Mouse (Mus musculus): Measurements from ENCODE around the gene Tatdn3. TPM values are rescaled to one million over a fixed set of nuclear protein-coding genes. Genes with fewer than 3 reads are reported as not detected.

Tatdn3 gene
- polyA plus RNA-seq (2012; rRNA removed; ENCODE audit: low replicate concordance), result 11.8 and 12.1 TPM in 2 replicates

GRCm38 (mm10) chr1:191062781-191063485 is at the start of gene Tatdn3, which contains the start of gene Nsl1:
TSS of gene Tatdn3 (minus strand) at chr1:191062932.
TSS of gene Nsl1 (plus strand) at chr1:191063012.

GRCm38 (mm10) chr1:191097802-191098747 is 35.3 kb upstream of the Tatdn3 start, which contains the start of gene Batf3:
TSS of gene Batf3 (plus strand) at chr1:191097847.

GRCm38 (mm10) chr1:191036554-191037334 is 26.0 kb downstream of the Tatdn3 start, which contains the start of gene Spata45:
TSS of gene Spata45 (plus strand) at chr1:191036639.

GRCm38 (mm10) chr1:191026021-191026713 is 36.6 kb downstream of the Tatdn3 start, which contains the start of gene Flvcr1:
TSS of gene Flvcr1 (minus strand) at chr1:191026158.

Other genes with a start within 250 kb of the Tatdn3 start
- gene Rps6kc1, start 151.2 kb downstream of the Tatdn3 start, polyA plus RNA-seq (2012; rRNA removed; ENCODE audit: low replicate concordance), result 9.5 and 13.3 TPM in 2 replicates
- gene Angel2, start 137.8 kb downstream of the Tatdn3 start, polyA plus RNA-seq (2012; rRNA removed; ENCODE audit: low replicate concordance), result 31.0 and 37.8 TPM in 2 replicates
- 0.66 and 7.1 TPM in 2 replicates for gene Vash2, start 83.6 kb downstream of the Tatdn3 start, polyA plus RNA-seq (2012; rRNA removed; ENCODE audit: low replicate concordance)
- 6.9 and 15.1 TPM in 2 replicates for gene Flvcr1, start 36.8 kb downstream of the Tatdn3 start, polyA plus RNA-seq (2012; rRNA removed; ENCODE audit: low replicate concordance)
- gene Spata45, start 26.3 kb downstream of the Tatdn3 start, polyA plus RNA-seq (2012; rRNA removed; ENCODE audit: low replicate concordance), result not detected in 2 replicates
- gene Nsl1, start 80 bp upstream of the Tatdn3 start, polyA plus RNA-seq (2012; rRNA removed; ENCODE audit: low replicate concordance), result 0.56 and 1.5 TPM in 2 replicates
- 10.2 and 12.1 TPM in 2 replicates for gene Batf3, start 34.9 kb upstream of the Tatdn3 start, polyA plus RNA-seq (2012; rRNA removed; ENCODE audit: low replicate concordance)
- not detected in 2 replicates for gene Fam71a, start 101.9 kb upstream of the Tatdn3 start, polyA plus RNA-seq (2012; rRNA removed; ENCODE audit: low replicate concordance)
- 5.1 and 7.7 TPM in 2 replicates for gene Atf3, start 155.1 kb upstream of the Tatdn3 start, polyA plus RNA-seq (2012; rRNA removed; ENCODE audit: low replicate concordance)